Mouse (Mus musculus) cerebellum, adult 9-10 months (tissue): Measurements from ENCODE around the gene Cntnap5c.
"Not testable (repeated sequence)": the region's sequence is repeated elsewhere in the genome, so short reads cannot be mapped to it uniquely, and the experiment has no call there.

ENCODE experiments used
- DNase-seq: peaks from one replicate; pipeline ENCODE4 v3.0.0; 2022

The Cntnap5c gene

DNA sequence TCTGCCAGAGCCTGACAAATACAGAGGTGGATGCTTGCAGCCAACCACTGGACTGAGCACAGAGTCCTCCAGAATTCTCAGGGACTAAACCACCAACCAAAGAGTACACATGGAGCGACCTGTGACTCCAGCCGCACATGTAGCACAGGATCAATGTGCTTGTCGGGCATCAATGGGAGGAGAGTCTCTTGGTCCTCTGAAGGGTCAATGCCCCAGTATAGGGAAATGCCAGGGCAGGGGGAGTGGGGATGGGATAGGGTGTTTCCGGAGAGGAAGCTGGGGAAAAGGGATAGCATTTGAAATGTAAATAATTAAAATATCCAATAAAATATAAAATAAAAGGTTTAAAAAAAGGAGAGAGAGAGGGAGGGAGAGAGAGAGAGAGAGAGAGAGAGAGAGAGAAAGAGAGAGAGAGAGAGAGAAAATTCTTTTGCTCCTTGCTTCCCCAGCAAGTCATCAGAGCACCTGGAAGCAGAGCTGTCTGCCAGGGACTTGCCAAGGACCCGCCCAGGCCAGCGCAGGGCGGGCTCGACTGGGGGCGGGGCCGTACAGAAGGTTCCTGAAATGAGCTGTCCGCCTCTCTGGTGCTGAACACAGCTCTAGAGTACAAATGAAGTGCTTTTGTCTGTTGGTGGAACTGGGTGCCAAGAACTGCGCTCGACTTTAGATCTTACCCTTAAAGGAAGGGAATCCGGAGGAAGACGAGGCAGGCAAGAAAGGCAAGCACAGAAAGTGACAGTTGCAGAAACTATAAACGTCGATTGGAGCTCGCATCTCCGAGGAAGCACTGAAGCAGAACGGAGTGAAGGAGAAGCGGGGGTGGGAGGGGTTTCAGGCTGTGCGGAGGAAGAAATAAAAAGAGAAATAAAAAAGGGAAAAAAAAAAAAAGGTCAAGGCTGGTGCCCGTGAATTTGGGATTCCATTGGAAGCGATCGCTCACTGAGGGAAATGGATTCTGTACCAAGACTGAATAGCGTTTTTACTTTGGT is at the start of gene Cntnap5c:
Gene Cntnap5c (plus strand): TSS at position 949 of the 989 bp plus-strand sequence.
- peak; percentile 0 for DNase-seq

- DNase-seq = no peak
Observed at GRCm38 (mm10) chr17:57742119-57742518, 27.3 kb upstream of the Cntnap5c start, which contains the start of gene Gm21834. TSS of gene Gm21834 (minus strand) at chr17:57742219.

- no peak for DNase-seq
Observed at GRCm38 (mm10) chr17:57758033-57758432, 11.3 kb upstream of the Cntnap5c start.

DNA sequence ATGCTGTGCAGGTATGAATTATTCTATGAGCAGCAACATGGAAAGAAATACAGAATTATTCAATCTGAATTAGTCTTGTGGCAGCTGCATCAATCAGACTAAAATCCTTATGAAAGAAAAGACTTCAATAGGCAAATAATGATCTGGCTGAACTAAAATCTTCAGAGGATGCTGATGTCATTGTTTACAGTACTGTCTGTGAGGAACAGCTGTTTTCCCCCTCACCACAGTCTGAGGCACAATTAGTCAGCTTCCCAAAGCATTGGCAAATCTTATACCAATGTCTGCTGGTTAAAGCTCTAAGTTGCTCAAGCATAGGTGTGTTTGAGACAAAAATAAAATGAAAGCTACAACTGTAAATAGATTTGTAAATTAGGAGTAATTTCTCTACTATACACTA is 2.1 kb upstream of the Cntnap5c start:
- no peak for DNase-seq

DNA sequence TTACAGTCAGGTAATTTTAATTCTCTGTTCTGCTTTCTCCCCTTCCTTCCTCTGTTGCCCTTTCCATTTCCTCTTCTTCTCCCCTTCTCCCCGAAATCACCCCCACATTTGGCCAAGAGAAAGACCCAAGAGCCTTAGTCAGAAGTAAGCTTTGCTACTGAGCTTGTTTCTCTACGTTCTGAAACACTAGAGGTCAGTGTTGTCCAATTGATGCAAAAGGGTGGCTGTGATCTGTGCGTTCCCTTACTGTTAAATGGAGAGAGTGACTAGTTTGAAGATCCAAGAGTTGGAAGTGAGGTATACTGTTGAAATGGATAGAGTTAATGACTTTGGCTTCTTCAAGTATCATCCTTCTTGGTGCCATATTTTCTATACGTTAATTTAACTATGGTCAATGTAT is 1.5 kb downstream of the Cntnap5c start:
- peak; percentile 5 for DNase-seq

DNA sequence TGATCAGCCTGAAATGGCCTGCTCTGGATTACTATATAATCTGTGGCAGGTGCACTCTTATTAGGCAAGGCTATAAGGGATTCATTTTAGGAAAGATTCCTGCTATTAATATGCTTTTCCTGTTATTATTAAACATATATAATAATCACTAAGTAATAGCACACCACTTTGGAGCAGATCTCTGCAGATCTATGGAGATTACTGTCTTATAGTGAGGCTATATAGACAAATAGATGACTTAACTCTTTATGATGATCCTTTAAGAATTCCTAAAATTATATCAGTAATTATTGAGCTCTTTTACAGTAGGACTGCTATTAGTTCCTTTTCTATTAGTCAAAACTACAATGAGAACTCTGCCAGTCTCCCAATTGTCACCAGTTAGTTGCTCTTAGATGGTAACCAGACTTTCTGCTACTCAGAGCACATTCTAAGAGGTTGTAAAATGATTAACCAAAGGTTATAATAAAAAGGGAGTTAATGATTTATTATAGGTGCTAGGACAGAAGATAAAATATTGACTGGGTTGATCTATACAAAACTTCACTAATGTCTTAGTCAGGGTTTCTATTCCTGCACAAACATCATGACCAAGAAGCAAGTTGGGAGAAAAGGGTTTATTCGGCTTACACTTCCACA is 18.9 kb downstream of the Cntnap5c start:
- no peak for DNase-seq

DNA sequence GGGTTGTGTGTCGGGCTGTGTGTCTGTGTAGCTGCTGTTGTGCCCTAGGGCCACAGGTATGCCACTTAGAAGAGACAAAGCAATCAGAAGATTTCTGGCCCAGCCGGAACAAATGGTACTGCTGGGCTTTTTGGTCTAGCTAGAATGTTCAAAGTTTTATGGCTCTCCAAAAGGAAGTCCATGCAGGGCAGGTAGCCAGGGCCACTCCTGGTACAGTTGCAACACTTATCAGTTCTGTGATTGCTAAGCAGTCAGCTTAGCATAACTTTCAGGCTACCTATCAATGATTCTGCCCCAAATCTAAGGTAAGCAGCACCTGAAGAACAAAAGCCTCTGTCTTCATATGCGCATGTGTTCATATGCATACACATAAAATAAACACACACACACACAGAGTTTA is 26.0 kb downstream of the Cntnap5c start:
- no peak for DNase-seq

- DNase-seq = no peak
Observed at GRCm38 (mm10) chr17:57796668-57797311, 27.4 kb downstream of the Cntnap5c start.

- DNase-seq = no peak
Observed at GRCm38 (mm10) chr17:57799414-57799985, 30.1 kb downstream of the Cntnap5c start.

GRCm38 (mm10) chr17:57801180-57801579 is 31.8 kb downstream of the Cntnap5c start:
- DNase-seq = no peak

- DNase-seq = no peak
Observed at GRCm38 (mm10) chr17:57837090-57837971, 68.0 kb downstream of the Cntnap5c start.

GRCm38 (mm10) chr17:57855811-57856210 is 86.4 kb downstream of the Cntnap5c start:
- DNase-seq = not testable (repeated sequence)

- DNase-seq = no peak
Observed at GRCm38 (mm10) chr17:57865996-57866395, 96.6 kb downstream of the Cntnap5c start.

GRCm38 (mm10) chr17:57887742-57888389 is 118.5 kb downstream of the Cntnap5c start:
- DNase-seq = no peak

DNA sequence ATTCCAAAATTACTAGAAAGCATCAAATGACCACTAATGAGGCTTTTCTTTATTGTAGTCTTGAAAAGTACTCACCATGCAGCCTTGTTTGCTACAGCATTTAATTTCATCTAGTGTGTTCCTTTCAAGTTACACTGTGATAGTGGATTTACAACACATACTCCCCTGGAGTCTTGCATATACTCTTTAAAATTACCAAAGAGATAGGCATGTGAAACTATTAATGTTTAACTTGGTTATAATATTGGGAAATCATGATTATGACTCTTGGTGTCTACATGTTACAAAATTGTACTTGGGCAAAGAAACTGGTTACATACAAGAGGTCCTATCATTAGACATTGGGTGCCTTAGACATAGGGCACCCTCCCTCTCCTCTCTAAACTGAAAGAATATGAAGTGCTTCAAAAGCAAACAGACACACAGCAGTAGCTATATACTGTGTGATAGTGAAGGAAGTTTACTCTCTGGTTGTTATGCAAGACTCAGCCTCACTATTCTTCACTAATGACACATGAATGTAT is 142.5 kb downstream of the Cntnap5c start:
- DNase-seq = no peak

- DNase-seq = no peak
Observed at GRCm38 (mm10) chr17:57984230-57984629, 214.9 kb downstream of the Cntnap5c start.

DNA sequence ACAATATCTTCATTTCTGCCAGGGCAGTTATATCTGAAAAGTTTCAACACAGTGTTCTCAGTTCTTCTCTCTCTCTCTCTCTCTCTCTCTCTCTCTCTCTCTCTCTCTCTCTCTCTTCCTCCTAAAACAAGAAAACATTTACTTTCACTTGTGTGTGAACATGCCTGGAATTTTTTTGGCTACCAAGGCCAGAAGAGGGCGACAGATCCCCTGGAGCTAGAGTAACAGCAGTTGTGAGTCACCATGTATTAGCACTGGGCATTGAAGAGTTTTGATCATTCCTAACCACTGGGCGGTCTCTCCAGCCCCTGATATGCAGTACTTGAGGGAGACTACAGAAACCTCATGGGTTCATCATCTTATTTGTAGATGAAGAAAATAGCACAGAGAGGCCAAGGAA is 219.1 kb downstream of the Cntnap5c start:
- DNase-seq = no peak

- no peak for DNase-seq
Observed at GRCm38 (mm10) chr17:57996461-57996860, 227.1 kb downstream of the Cntnap5c start.

DNA sequence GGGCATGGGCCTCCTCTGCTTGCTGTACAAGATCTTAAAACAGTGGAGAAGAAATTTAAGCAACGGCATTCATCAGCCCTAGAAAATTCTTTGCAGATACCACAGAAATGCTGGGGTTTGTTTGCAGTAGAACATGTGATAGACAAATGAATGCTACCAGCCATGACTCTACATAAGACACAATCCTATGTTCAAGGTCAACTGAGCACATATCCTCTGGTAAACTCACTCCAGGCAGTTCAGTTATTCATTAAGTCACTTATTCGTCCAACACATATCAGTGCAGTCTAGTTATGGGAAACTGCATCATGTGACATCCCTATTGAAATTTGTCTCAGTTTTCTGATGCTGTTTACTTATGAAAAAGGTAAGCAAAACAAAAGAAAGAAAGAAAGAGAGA is 229.7 kb downstream of the Cntnap5c start:
- no peak for DNase-seq

- no peak for DNase-seq
Observed at GRCm38 (mm10) chr17:58002845-58003244, 233.5 kb downstream of the Cntnap5c start.

GRCm38 (mm10) chr17:58003322-58003721 is 234.0 kb downstream of the Cntnap5c start:
- no peak for DNase-seq
